Mouse (Mus musculus) left cerebral cortex, postnatal 10 days (tissue): ENCODE data around the gene Stk24. TPM values are rescaled to one million over a fixed set of nuclear protein-coding genes. Genes with fewer than 3 reads are reported as not detected.
"Not testable (repeated sequence)": the region's sequence is repeated elsewhere in the genome, so short reads cannot be mapped to it uniquely, and the experiment has no call there.

Experiments used
- DNase-seq, 2 experiments: peaks; one replicate each; pipeline ENCODE4 v3.0.0; 2021 to 2022; ENCODE audit warnings: low spot score in 2 of 2, mixed read lengths in 1 of 2; ENCODE audit errors: extremely low spot score in 1 of 2
- intact Hi-C: fragments of 180-260 bp; cut with DNase I; formaldehyde crosslinking; loops from one replicate; pipeline ENCODE4 v1.15.1; 2025
- total RNA-seq, 2 experiments: library from RNA; stranded (reverse); gene quantifications; 2 replicates each; pipeline ENCODE4 v1.2.3; 2021

The Stk24 gene
- 10 to 100 TPM; 46.1 to 49.5 TPM for total RNA-seq

DNA sequence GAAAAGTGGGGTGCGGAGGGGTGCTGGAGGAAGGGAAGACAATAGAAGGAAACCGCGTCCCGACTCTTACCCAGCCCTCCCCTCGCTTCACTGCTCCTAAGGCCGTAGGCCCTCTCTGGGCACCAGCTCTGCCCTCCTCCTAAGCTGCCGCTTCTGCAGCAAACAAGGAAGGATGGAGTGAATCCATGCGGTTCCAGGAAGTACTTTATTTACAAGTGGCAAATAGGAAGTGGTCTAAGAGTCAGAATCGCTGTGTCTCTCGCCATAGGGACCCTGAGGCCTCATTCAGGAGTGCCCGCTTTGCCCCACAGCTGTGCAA lies at the start of gene Stk24:
Gene Stk24 (minus strand): TSS at position 185 of the 319 bp plus-strand sequence.
- intact Hi-C loops, result loop anchor here (5.0 kb wide), 2 partner anchors 63 to 87 kb away; no protein-coding TSS in a partner anchor
- DNase-seq, result no peak

DNA sequence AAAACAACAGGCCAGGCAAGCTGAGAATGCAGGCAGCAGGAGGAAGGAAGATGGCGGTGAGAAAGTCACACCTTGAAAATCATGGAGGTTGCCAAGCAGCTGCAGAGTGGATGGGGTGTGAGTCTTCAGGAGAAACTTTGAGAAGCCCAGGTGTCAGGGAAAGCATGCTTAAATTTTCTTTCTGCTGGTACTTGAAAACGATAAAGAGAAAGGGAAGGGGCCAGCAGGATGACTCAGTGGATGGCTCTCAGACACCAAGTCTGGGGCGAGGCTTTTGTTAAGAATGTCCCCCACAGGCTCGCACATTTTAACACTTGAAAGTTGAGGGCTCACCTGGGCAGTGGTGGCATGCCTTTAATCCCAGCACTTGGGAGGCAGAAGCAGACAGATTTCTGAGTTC lies 48.3 kb upstream of the Stk24 start:
- no peak for DNase-seq
- intact Hi-C loops, result no loop called here

DNA sequence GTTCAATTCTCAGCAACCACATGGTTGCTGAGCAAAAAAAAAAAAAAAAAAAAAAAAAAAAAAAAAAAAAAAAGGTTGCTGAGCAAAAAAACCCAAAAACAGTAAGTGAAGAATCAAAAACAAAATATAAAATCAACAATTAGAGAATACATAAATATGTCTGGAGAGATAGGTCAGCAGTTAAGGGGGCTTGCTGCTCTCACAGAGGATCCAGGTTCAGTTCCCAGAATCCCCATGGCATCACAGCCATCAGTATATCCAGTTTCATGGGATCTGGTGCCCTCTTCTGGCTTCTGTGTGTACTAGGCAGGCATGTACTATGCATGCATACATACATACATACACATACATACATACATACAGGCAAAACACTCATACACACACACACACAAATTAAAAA lies 46.9 kb upstream of the Stk24 start:
- intact Hi-C loops, result no loop called here

DNA sequence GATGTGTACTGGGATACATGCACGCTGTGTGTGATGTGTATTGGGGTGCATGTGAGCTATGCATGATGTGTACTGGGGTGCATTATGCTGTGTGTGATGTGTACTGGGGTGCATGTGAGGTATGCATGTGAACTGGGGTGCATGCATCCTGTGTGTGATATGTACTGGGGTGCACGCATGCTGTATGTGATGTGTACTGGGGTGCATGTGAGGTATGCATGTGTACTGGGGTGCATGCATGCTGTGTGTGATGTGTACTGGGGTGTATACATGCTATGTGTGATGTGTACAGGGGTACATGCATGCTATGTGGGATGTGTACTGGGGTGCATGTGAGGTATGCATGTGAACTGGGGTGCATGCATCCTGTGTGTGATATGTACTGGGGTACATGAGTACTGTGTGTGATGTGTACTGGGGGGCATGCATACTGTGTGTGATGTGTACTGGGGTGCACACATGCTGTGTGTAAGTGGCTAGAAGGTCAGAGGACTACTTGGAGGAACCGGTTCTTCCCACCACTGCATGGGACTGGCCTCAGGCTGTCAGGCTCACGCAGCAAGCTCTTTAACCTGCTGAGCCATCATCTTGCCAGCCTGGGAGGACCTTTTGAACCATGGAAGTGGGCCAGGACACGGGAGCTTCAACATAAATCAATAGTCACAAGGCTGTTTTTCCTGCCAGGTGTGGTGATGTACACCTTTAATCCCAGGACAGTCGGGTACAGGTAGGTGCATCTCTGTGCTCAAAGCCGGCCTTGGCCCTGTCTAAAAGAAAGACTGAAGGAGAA lies 45.4 kb upstream of the Stk24 start:
- no peak for DNase-seq
- intact Hi-C loops, result no loop called here

More for the DNA sequence above, 46.9 kb upstream of the Stk24 start:
- DNase-seq, result no peak

DNA sequence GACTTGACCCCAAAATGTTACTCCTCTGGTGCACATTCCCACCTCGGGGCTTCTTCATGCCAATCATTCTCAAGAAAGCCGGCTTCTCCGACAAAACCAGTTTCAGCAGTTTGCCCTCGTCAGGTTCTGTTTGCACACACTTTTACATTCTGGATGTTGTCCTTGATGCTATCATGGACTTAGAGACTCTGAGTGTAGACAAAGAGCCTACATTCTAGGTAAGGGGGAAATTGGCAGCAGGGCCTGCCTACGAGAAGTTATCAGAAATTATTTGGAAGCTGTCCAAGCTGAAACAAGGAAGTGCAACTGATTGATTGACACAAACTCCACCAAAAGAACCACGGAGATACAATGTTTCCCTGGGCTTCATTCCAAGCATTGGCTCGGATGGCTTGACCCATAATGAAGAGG lies 43.5 kb upstream of the Stk24 start:
- no peak for DNase-seq
- intact Hi-C loops, result no loop called here

DNA sequence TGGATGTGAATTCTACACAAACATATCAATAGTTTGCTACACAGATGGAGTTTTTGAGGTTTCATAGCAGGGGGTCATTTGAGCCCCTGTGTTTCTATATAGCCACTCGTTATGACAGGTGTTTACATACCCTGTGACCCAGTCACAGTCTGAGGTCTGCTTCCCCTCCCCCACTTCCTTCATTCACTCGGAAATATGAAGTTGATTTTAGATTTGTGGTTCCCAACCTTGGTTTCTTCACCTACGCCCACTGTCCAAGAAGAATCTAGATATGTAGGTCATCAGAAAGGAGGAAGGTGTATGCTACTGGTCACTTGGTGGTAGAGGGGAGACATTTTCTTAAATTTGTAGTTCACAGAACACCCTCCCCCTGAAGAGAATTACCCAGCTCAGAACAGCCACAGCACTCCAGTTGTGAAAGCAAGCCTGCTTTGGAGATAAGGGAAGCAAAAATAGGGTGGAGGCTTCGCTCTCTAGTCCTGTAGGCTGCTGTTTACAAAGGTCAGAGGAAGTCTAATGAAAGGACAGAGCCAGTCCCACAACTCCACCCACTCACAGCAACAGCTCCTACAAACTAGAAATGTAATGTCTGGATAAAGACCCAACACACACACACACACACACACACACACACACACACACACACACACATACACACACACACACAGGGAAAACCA lies 43.0 kb upstream of the Stk24 start:
- intact Hi-C loops, result no loop called here
- DNase-seq, result no peak

DNA sequence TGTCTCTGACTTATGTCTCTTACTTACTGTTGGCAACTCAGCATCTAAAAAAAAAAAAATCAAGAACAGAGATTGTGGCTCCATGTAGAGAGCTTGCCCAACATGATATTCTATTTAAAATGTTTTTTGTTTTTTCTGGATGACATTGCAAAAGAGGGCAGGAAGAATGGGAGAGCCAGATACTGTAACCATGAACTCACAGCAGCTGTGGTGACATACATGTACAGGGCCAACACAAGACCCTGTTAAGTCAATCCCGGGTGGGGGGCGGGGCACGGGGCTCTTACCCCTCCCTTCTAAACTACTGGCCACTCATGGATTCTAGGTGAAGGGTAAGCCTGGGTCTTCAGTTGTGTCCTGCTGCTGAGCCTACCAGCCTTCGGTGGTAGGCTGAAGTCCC lies 42.2 kb upstream of the Stk24 start:
- no peak for DNase-seq
- intact Hi-C loops, result no loop called here

DNA sequence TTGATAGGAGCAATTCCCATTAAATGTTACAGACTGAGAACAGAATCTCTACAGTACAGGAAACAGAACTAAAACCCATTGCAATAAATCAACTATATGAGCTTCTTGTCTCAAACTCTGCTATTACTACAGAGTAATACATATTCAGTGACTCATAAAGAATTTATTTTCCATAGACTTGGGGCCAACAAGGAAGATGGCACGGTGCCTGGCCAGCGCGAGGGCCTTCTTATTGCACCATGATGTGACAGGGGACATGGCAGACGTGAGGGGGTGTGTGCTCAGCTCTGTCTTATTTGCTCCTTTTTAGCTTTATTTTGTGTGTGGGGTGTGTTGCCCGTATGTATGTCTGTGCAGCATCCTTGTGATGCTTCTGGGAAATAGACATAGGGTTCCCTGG lies 37.8 kb upstream of the Stk24 start:
- no peak for DNase-seq
- intact Hi-C loops, result no loop called here

DNA sequence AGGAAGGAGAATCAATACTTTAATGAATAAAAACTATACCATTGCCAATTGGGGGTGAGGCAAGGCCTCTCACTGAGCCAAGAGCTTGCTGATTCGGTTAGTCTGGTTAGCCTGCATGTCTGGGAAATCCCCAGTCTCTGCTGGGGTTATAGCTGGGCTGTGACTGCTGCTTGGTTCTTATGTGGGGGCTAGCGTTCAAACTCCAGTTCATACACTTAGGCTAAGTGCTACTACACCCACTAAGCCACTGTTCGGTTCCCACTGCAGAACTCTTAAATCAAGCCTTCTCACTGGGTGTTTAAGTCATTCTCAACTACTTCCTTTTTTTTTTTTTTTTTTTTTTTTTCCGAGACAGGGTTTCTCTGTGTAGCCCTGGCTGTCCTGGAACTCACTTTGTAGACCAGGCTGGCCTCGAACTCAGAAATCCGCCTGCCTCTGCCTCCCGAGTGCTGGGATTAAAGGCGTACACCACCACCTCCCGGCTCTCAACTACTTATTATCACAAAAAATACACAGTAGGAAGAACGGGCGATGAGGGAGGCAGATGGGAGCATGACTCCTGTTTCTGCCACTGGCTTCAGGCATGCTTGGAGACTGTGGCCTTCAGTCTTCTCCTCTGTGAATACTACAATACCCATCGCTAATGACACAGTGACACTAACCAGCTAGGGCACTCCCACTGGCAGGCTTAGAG lies 37.0 kb upstream of the Stk24 start:
- DNase-seq, result no peak
- intact Hi-C loops, result no loop called here

DNA sequence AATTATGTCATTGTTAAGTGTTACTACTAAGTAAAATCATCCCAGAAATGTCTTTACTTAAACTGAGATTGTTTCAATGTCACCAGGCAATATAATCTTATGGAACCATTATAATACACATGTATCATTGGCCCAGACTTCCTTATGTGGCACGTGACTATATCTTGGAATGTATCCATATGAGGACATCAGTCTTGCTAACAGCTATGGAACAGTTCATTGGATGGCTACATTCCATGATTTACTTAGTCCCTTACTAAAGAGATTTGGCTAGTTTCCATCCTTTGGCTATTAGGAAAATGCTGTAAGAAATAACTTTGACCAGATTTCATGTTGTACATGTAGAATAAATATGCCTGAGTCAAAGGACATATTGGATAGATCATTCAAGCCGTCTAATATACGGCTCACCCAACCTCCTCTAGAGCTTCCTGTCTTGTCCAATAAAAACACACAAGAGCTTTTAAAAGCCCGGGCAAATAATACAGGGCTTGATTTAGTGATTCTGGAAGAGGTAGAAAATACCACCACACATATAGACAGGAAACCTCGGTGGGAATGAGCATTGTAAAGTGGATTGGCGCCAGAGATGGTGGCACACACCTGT lies 34.9 kb upstream of the Stk24 start:
- intact Hi-C loops, result no loop called here
- no peak for DNase-seq

DNA sequence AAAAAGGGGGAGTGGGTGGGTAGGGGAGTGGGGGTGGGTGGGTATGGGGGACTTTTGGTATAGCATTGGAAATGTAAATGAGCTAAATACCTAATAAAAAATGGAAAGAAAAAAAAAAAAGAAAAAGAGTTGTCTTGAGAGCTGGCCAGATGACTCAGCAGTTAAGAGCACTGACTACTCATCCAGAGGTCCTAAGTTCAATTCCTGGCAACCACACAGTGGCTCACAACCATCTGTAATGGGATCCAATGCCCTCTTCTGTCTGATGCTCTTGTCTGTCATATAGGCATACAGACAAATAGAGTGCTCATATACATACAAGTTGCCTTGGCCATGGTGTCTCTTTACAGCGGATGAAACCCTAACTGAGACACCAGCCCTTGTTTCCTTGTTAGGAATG lies 33.9 kb upstream of the Stk24 start:
- intact Hi-C loops, DNase-seq: not testable (repeated sequence)

DNA sequence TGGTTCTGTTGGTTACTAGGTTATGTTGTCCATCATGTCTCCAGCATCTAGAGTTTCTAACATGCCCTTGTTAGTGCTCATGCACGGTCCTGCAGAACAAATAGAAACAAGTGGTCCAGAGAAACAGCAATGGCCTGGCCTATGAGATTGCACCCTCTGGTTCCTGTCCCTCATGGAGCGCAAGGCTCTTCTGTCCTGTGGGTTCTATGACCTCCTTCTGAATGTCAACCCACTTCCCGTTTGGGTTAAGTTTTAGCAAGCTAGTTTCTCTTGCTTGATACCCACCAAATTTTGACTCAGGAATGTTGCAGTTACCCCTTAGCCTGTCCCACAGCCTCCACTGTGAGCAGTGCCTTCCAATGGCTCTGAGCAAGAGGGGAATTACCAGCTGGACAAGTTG lies 29.1 kb upstream of the Stk24 start:
- no peak for DNase-seq
- intact Hi-C loops, result no loop called here

DNA sequence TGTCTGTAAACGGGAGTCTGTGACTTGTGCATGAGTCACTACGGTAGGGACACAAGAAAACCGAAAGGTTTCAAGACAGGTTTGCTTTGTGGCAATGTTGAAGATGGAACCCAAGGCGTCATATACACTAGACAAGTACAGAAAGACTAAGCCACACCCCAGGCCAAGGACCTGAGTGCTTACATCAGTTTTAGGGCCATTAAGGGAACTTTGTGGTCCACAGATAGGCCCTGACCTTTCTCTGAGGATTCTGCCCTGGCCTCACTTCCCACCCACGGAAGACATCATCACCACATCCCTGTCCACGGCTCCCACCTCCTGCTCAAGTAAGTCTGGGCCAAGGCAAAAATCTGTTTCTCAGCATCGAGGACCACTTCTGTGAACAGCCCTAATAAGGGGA lies 27.1 kb upstream of the Stk24 start:
- no peak for DNase-seq
- intact Hi-C loops, result no loop called here

DNA sequence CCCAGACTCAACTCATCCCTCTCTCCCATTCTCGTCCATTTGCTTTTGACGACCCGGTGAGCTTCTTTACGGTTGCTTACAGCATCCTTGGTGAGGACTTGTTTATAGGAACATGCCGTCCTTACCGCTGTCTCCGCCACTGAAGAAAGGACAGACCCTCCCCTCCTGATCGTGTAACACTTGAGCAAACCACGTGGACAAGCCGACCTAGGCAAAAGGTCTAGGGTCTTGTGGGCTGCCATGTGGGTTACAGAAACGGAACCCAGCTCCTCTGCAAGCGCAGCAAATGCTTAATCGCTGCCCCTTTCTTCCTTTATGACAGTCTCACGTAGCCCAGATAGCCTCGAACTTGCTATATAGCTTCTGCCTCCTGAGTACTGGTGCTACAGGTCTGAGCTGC lies 25.7 kb upstream of the Stk24 start:
- no peak for DNase-seq
- intact Hi-C loops, result no loop called here

DNA sequence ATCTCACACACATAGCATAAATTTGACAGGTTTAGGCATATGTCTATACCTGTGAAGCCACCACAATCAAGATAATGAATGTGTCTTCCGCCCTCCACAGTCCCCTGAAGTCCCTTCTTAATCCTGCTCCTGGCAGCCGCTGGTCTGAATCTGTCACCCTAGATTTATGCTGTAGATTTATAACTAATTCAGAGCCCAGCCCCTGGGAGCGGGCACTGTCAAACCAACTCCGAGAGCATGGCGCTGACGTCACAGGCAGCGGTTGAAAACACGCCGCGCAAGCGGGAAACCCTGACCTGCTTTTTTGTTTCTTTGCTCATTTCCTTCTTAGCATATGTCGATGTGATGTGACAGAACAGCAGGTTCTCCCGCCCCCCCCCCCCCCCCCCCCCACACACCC lies 25.3 kb upstream of the Stk24 start:
- no peak for DNase-seq
- intact Hi-C loops, result no loop called here

DNA sequence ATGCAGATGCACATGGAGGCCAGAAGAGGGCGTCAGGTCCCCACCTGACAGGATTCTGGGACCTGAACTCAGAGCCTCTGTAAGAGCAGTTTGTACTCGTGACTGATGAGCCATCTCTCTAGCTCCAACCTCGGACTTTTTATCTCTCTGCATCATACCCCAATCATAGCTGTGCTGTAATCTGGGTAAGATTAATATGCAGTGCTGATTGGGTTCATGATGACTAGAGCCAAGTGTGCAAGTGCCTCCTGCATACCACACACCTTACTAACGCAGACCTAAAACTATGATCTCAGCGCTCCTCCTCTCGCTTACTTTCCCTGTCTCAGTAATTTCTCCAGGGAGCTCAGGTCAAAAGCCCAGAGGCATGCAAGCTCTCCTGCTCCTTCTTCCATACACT lies 19.9 kb upstream of the Stk24 start:
- DNase-seq, result no peak
- intact Hi-C loops, result no loop called here

DNA sequence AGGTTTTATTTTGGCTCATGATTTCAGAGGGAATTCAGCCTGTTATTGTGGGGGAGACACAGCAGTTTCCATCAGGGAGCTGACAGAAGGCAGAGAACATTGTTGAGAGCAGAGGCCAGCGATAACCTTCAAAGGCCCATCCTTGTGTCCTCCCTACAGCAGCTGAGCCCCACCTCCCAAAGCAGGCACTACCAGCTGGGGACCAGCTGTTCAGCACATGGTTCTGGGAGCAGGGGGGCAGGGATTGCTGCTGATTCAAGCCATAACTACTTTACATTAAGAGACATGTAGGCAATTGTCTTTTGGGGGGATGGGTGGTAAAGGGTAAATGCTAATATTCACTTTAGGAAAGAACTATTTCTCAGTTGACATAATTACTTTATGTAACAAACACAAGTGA lies 17.7 kb upstream of the Stk24 start:
- intact Hi-C loops, result no loop called here
- DNase-seq, result no peak

DNA sequence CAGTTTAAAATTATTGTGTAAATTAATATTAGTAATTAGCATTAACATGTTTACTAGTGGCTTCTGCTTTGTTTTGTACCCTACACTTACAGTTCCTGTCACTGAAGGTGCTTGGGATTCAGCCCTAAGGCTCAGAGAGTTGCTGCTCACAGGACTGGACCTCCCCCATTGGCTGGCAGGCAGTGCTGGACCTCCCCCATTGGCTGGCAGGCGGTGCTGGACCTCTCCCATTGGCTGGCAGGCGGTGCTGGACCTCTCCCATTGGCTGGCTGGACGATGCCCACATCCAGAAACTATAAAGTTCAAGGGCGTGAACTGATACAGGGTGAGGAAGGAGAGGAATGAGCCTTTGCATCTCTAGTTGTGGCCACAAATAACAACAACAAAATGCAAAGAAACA lies 15.3 kb upstream of the Stk24 start:
- intact Hi-C loops, result no loop called here
- DNase-seq, result no peak

DNA sequence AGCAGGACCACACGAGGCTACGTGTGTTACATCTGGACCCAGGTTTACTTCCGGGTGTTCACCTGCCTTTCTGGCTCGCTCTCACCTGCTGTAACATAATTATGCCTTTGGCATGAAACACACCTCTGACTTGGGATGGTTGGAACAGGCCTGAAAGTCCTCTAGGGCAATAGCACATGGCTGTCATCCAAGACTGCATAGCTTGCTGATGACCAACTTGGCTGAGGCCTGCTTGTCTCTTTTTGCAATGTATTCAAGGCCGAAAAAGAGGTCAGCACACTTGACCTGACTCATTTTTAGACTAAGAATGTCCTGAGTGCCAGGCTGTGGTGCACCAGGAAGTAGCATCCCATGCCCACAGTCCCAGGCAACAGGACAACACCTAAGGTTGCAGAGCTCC lies 12.1 kb upstream of the Stk24 start:
- intact Hi-C loops, result no loop called here
- no peak for DNase-seq

DNA sequence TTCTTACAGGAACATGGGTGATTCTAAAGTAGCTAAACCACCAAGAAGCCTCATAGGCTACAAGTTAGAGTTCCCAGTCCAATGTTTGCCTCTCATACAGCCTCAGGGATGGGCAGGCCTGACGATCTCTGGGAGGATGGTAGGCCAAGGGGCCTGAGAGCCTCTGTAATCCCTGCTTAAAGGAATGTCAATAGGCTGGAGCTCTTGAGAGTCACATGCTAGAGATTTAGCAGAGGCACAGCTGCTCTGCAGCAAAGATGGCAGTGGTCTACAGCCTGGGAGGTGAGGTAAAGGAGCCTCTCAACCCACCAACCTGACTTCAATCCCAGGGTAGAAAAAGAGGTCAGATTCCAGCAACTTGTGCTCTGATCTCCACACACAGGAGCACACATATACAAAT lies 7.9 kb upstream of the Stk24 start:
- intact Hi-C loops, result no loop called here
- no peak for DNase-seq
